Mouse (Mus musculus): Measurements from ENCODE around the gene Cdh13.

DNA sequence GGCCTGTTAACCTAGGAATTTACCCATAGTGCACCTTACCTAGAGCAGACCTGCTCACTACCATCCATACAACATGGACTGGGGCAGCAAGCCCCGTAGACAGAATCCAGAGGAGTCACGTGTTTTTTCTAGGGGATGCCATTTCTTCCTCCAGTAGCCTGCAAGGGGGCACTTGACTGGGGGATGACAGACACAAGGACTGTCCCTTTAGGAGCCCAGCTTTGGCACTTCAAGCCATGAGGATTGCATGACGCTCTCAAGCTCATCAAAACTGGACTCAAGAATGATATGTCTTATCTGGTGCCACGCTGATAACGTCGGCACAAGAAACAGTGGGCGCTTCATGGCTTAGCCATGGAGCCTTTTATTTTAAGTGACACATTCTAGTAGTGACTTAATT lies 31.4 kb downstream of the Cdh13 start:
- no peak for TF ChIP-seq CTCF (IDR thresholded peaks at IDR 0.05; ENCODE audit: control insufficient read depth, insufficient read depth, insufficient read length)
- TF ChIP-seq MAX (IDR thresholded peaks at IDR 0.05), result no peak
- TF ChIP-seq USF1 (IDR thresholded peaks at IDR 0.05; ENCODE audit: low read depth), result no peak
- TF ChIP-seq MYOG (IDR thresholded peaks at IDR 0.05; ENCODE audit: control insufficient read depth, extremely low read depth, insufficient read length), result no peak
